Mouse (Mus musculus): ENCODE results near the gene Senp1. TPM values are rescaled to one million over a fixed set of nuclear protein-coding genes. Genes with fewer than 3 reads are reported as not detected.

The Senp1 gene
- polyA plus RNA-seq (2017; shearing (Covaris generic)) = 37.5 TPM

GRCm38 (mm10) chr15:98093121-98094011 is at the start of gene Senp1:
Senp1 (minus strand) TSS chr15:98093744.

GRCm38 (mm10) chr15:98092372-98093120 is 998 bp downstream of the Senp1 start, which contains the start of gene Pfkm:
Pfkm (plus strand) TSS chr15:98092589.

DNA sequence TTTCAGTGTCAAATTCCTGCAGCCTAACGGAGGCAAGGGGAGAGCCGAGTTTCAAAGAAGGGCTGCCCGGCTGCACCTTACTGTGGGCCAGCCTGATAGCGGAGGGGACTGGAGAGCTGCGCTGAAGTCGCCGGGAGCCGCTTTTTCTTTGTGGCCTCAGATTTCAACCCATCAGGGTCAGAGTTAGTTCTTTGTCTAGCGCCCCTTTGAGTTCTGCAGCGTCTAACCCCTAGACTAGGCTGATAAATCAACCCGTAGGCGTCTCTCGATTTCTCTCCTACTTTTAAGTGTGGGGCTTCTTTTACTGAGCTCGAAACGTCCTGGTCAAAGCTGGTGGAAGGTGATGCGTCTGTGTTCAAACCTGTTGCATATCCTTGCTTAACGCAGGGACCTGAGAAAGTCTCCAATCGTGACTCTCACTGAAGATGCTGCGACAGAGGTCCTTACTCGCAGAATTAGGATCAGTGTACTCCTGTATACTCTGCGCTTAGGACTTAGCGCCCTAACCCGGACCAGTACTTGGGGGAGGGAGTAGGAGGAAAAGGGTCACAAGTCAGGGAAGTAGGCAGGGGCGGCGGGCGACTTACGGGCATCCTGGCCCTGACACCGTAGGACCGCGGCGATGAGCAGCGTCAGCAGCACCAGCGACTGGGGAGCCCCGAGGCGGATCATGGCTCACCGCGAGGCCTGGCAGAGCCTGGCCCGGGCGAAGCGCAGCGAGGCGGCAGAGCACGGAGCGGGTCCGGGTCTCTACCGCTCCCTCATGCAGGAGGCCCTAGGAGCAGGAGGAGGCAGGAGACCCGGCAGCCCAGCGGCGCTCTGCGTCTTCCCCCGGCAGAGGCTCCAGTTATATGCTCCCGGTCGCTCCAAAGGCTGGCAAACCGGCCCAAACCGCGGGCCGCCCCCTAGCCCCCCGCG is 89.5 kb downstream of the Senp1 start, which contains the start of gene Col2a1:
Col2a1 (minus strand) TSS at position 874 of the 918 bp plus-strand sequence.

Other genes with a start within 250 kb of the Senp1 start
- gene Hdac7, start 249.2 kb downstream of the Senp1 start, polyA plus RNA-seq (2017; shearing (Covaris generic)) = 47.9 TPM
- gene Vdr, start 183.1 kb downstream of the Senp1 start, polyA plus RNA-seq (2017; shearing (Covaris generic)) = 0.22 TPM
- 17.0 TPM for gene Tmem106c, start 129.5 kb downstream of the Senp1 start, polyA plus RNA-seq (2017; shearing (Covaris generic))
- gene Col2a1, start 89.0 kb downstream of the Senp1 start, polyA plus RNA-seq (2017; shearing (Covaris generic)) = not detected
- gene Pfkm, start 1.2 kb downstream of the Senp1 start, polyA plus RNA-seq (2017; shearing (Covaris generic)) = 8.4 TPM
- gene Asb8, start 71.9 kb upstream of the Senp1 start, polyA plus RNA-seq (2017; shearing (Covaris generic)) = 16.3 TPM
- 0.16 TPM for gene Ccdc184, start 73.4 kb upstream of the Senp1 start, polyA plus RNA-seq (2017; shearing (Covaris generic))
- not detected for gene Olfr288, start 101.8 kb upstream of the Senp1 start, polyA plus RNA-seq (2017; shearing (Covaris generic))
- gene Gm44579, start 127.2 kb upstream of the Senp1 start, polyA plus RNA-seq (2017; shearing (Covaris generic)) = not detected
- gene Olfr287, start 127.3 kb upstream of the Senp1 start, polyA plus RNA-seq (2017; shearing (Covaris generic)) = not detected
- gene Olfr286, start 140.7 kb upstream of the Senp1 start, polyA plus RNA-seq (2017; shearing (Covaris generic)) = not detected
- gene H1fnt, start 163.5 kb upstream of the Senp1 start, polyA plus RNA-seq (2017; shearing (Covaris generic)) = not detected
- not detected for gene Zfp641, start 202.4 kb upstream of the Senp1 start, polyA plus RNA-seq (2017; shearing (Covaris generic))
- not detected for gene Olfr285, start 223.6 kb upstream of the Senp1 start, polyA plus RNA-seq (2017; shearing (Covaris generic))
- not detected for gene Olfr284, start 247.2 kb upstream of the Senp1 start, polyA plus RNA-seq (2017; shearing (Covaris generic))